Mouse (Mus musculus) mouse embryonic stem cell (cell line): ENCODE results near the gene Prkcb.

Source experiments
- in situ Hi-C, 2 experiments: fragments of 300-500 bp; cut with MboI; formaldehyde crosslinking; loops; 1 replicate in 1 of 2; 3 replicates in 1 of 2; pipeline ENCODE4 v1.14.3; 2019 to 2020; ENCODE audit warnings: low sequenced_read_pairs in 2 of 2, low pct_unique_long_range_greater_than_20kb in 1 of 2, mixed read lengths in 1 of 2; ENCODE audit not compliant: unreplicated experiment in 1 of 2

Gene Prkcb

GRCm38 (mm10) chr7:122415387-122415786, 126.8 kb downstream of the Prkcb start:
- in situ Hi-C loops = no loop called here

GRCm38 (mm10) chr7:122415904-122416303, 127.4 kb downstream of the Prkcb start:
- in situ Hi-C loops = no loop called here

GRCm38 (mm10) chr7:122418551-122418950, 130.0 kb downstream of the Prkcb start:
- in situ Hi-C loops = no loop called here

GRCm38 (mm10) chr7:122423816-122424215, 135.3 kb downstream of the Prkcb start:
- in situ Hi-C loops = no loop called here

- in situ Hi-C loops = no loop called here
Observed at GRCm38 (mm10) chr7:122429134-122429533, 140.6 kb downstream of the Prkcb start.

GRCm38 (mm10) chr7:122432401-122432800, 143.8 kb downstream of the Prkcb start:
- in situ Hi-C loops = no loop called here

- in situ Hi-C loops = no loop called here
Observed at GRCm38 (mm10) chr7:122433377-122433776, 144.8 kb downstream of the Prkcb start.

GRCm38 (mm10) chr7:122434941-122435340, 146.4 kb downstream of the Prkcb start:
- in situ Hi-C loops = no loop called here

GRCm38 (mm10) chr7:122435561-122435960, 147.0 kb downstream of the Prkcb start:
- in situ Hi-C loops = no loop called here

GRCm38 (mm10) chr7:122437390-122437789, 148.8 kb downstream of the Prkcb start:
- in situ Hi-C loops = no loop called here

GRCm38 (mm10) chr7:122445056-122445455, 156.5 kb downstream of the Prkcb start:
- in situ Hi-C loops = no loop called here

GRCm38 (mm10) chr7:122452671-122453070, 164.1 kb downstream of the Prkcb start:
- in situ Hi-C loops = loop anchor here in 1 of 2 experiments (5.0 kb wide), 1 partner anchor 260 kb away; no protein-coding TSS in a partner anchor

GRCm38 (mm10) chr7:122459203-122459965, 170.8 kb downstream of the Prkcb start:
- in situ Hi-C loops = no loop called here

GRCm38 (mm10) chr7:122460020-122460419, 171.5 kb downstream of the Prkcb start:
- in situ Hi-C loops = loop anchor here (5.0 kb wide), 1 partner anchor 213 kb away; no protein-coding TSS in a partner anchor

GRCm38 (mm10) chr7:122465823-122466549, 177.4 kb downstream of the Prkcb start:
- in situ Hi-C loops = loop anchor here in 1 of 2 experiments (5.0 kb wide), 1 partner anchor 456 kb away; no protein-coding TSS in a partner anchor

- in situ Hi-C loops = loop anchor here in 1 of 2 experiments (5.0 kb wide), 1 partner anchor 456 kb away; no protein-coding TSS in a partner anchor
Observed at GRCm38 (mm10) chr7:122466722-122467121, 178.2 kb downstream of the Prkcb start.

GRCm38 (mm10) chr7:122467831-122468230, 179.3 kb downstream of the Prkcb start:
- in situ Hi-C loops = loop anchor here in 1 of 2 experiments (5.0 kb wide), 1 partner anchor 454 kb away; no protein-coding TSS in a partner anchor

- in situ Hi-C loops = loop anchor here (5.0 to 10.0 kb wide), 2 partner anchors 194 to 452 kb away; no protein-coding TSS in a partner anchor
Observed at GRCm38 (mm10) chr7:122470370-122471280, 182.1 kb downstream of the Prkcb start.
